ENCODE assay signal across 26 mouse cellular contexts in the genomic region with DNA sequence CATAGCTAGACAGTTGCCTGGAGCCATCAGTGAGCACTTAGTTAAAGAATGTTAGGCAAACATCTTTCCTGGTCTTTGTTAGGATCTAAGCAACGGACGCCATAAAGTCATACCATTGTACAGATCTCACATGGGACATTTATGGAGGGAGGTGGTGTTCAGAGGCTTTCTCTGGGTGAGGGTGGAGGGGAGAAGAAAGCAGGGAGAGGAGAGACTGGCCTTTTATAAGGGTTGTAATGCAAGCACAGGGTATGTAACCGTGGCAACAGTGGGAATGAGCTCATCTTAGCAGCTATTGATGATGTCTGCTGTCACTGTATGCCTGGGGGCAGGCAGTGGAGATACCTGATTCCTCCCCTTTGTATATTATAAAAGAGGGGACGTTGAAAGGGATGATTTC. TPM values are rescaled to one million over a fixed set of nuclear protein-coding genes. Genes with fewer than 3 reads are reported as not detected.
DNase-seq lines count a peak whose midpoint lies in the region; ATAC-seq and TF ChIP-seq lines count a peak whose summit lies in the region.
"Had no signal": no experiment of that assay in that cellular context is flagged by ENCODE, and none has a peak within 500 bp of the region (broad histone marks: within the 10 kb centered on the region; RNA-seq: fewer than 3 reads in every experiment).

No protein-coding gene starts in this region.

- no peaks in the 10 kb centered on the region for H3K27me3 ChIP-seq in Patski
- no peaks in the 10 kb centered on the region for H3K27me3 ChIP-seq in limb, embryonic 10.5 days (ENCODE audit: low read depth, poor library complexity, severe bottlenecking)
- H3K27me3 ChIP-seq: CH12.LX; embryonic facial prominence, embryonic 13.5 days; forebrain, embryonic 12.5 days; forebrain, embryonic 15.5 days; heart, embryonic 13.5 days; hindbrain, embryonic 12.5 days; hindbrain, embryonic 15.5 days had no signal

- 81% methylated on average over 4 of the region's 4 CpGs for WGBS in limb, embryonic 10.5 days

- CTCF ChIA-PET in Patski (lab: Charles Lee): interaction anchor here (1.1 to 1.3 kb wide), 2 partner anchors 11 to 19 kb away, joined by 5 read pairs; no protein-coding TSS in a partner anchor

- POLR2A ChIA-PET in Patski (lab: Charles Lee): no interaction called here

- H3K36me3 ChIP-seq in limb, embryonic 10.5 days: no peaks in the 10 kb centered on the region
- H3K36me3 ChIP-seq: embryonic facial prominence, embryonic 13.5 days; forebrain, embryonic 12.5 days; forebrain, embryonic 15.5 days; heart, embryonic 10.5 days; heart, embryonic 13.5 days; hindbrain, embryonic 12.5 days; hindbrain, embryonic 15.5 days had no signal

- TF ChIP-seq CTCF in Patski (IDR thresholded peaks at IDR 0.05): no peak
- TF ChIP-seq CTCF in brain, embryonic 14.5 days (IDR thresholded peaks at IDR 0.05; ENCODE audit: borderline replicate concordance, extremely low read depth, insufficient read depth, insufficient read length): no peak

- intact Hi-C loops in heart, postnatal 14 days (cut with DNase I): no loop called here

- H3K4me1 ChIP-seq in limb, embryonic 10.5 days: no peaks in the 10 kb centered on the region
- H3K4me1 ChIP-seq: embryonic facial prominence, embryonic 13.5 days; forebrain, embryonic 12.5 days; forebrain, embryonic 15.5 days; heart, embryonic 10.5 days; heart, embryonic 13.5 days; hindbrain, embryonic 12.5 days; hindbrain, embryonic 15.5 days had no signal

- in situ Hi-C loops in Patski (cut with MboI; ENCODE audit: low pct_unique_long_range_greater_than_20kb): no loop called here

- H3K9me3 ChIP-seq in limb, embryonic 10.5 days (replicated peaks): no peaks in the 10 kb centered on the region
- H3K9me3 ChIP-seq: forebrain, embryonic 12.5 days; forebrain, embryonic 15.5 days; heart, embryonic 10.5 days; heart, embryonic 13.5 days; hindbrain, embryonic 12.5 days; hindbrain, embryonic 15.5 days had no signal

- TF ChIP-seq POLR2A in brain, embryonic 14.5 days (IDR thresholded peaks at IDR 0.05; ENCODE audit: borderline replicate concordance, extremely low read depth, insufficient read depth, insufficient read length, poor library complexity, severe bottlenecking): no peak

- peak; percentile 51 for ATAC-seq in Patski
- ATAC-seq: activated CD4-positive, CD25-positive, alpha-beta regulatory T cell, adult 4 months; forebrain, embryonic 15.5 days; intestine, postnatal 0 days had no signal

- peak; percentile 31 for DNase-seq in heart, adult 11 months
- no peak for DNase-seq in heart, postnatal 14 days
- no peak for DNase-seq in Patski (ENCODE audit: low read depth, low spot score)
- DNase-seq in brain, embryonic 14.5 days (ENCODE audit: low read depth): peak; percentile 20
- DNase-seq in urinary bladder, adult 2 months (ENCODE audit: low spot score): no peak
- no peak for DNase-seq in limb, embryonic 10.5 days (ENCODE audit: low spot score)
- DNase-seq: adrenal gland, adult 8-10 months; adrenal gland, postnatal 25 days; B cell, adult 2 months; cerebellum, adult 18-20 months; cerebellum, adult 9-10 months; cerebellum, postnatal 14 days; gastrocnemius, postnatal 25 days; heart, adult 2 months had no signal

- no peak overlapping the region for H3K4me3 ChIP-seq in limb, embryonic 10.5 days
- H3K4me3 ChIP-seq: embryonic facial prominence, embryonic 13.5 days; erythroblast, embryonic 14.5 days; forebrain, embryonic 12.5 days; forebrain, embryonic 15.5 days; heart, adult 2 months; heart, embryonic 10.5 days; heart, embryonic 13.5 days; hindbrain, embryonic 12.5 days; hindbrain, embryonic 15.5 days had no signal

- H3K27ac ChIP-seq in limb, embryonic 10.5 days: no peak overlapping the region
- H3K27ac ChIP-seq: embryonic facial prominence, embryonic 13.5 days; forebrain, embryonic 12.5 days; forebrain, embryonic 15.5 days; heart, adult 2 months; heart, embryonic 10.5 days; heart, embryonic 13.5 days; hindbrain, embryonic 12.5 days; hindbrain, embryonic 15.5 days had no signal

RNA-seq across cellular contexts. Expression of a gene that starts 34.7 kb away (rescaled TPM):
- 1 to 10 TPM; 2.0 to 2.2 TPM for total RNA-seq in heart, postnatal 14 days (2021)
- 23.1 TPM for polyA plus RNA-seq in Patski (2021)
- 0.44 and 0.67 TPM in 2 replicates for polyA plus RNA-seq in brain, embryonic 14.5 days (2012; rRNA removed)
- polyA plus RNA-seq in urinary bladder, adult 2 months (2012; rRNA removed): 8.2 and 10.3 TPM in 2 replicates
- polyA plus RNA-seq in limb, embryonic 10.5 days (2016; fragmentation: Nextera tagmentation; extraction: Ambion mirVana): 0.74 and 1.2 TPM in 2 replicates
- total RNA-seq: MEL had no signal
- polyA plus RNA-seq: erythroblast, embryonic 14.5 days had no signal

Comparison
In these comparisons a context has a peak if more than half of its experiments do, and no peak if none do; other contexts are left out.
1. DNase-seq: peak in heart, adult 11 months (single experiment) and brain, embryonic 14.5 days (single experiment); none in heart, postnatal 14 days (0 of 2), Patski (single experiment), urinary bladder, adult 2 months (single experiment) and limb, embryonic 10.5 days (single experiment).